Mouse (Mus musculus) layer of hippocampus, adult 2 months (tissue): ENCODE results near the gene Cldn14. TPM values are rescaled to one million over a fixed set of nuclear protein-coding genes. Genes with fewer than 3 reads are reported as not detected.
A peak's percentile ranks its signal among the peaks of the same experiment; 100 is the strongest.

Source experiments
- DNase-seq, 2 experiments: peaks; one replicate each; pipeline ENCODE4 v3.0.0; 2022; ENCODE audit warnings: low spot score in 2 of 2
- H3K27ac ChIP-seq: fragments of 200-600 bp; 2 replicates; pipeline ENCODE4 v1.8.1; 2022
- H3K4me3 ChIP-seq: fragments of 200-600 bp; 2 replicates; pipeline ENCODE4 v1.8.1; 2022; ENCODE audit warnings: mild to moderate bottlenecking
- CTCF ChIP-seq: fragments of 200-600 bp; conservative IDR thresholded peaks from 2 replicates; pipeline ENCODE4 v1.8.1; 2022; ENCODE audit warnings: antibody characterized with exemption, mild to moderate bottlenecking, moderate library complexity
- total RNA-seq, 2 experiments: library from RNA; stranded (reverse); gene quantifications; 2 replicates each; pipeline ENCODE4 v1.2.3; 2021

Cldn14 gene
- total RNA-seq, 2 experiments from 2014 or later: 0.92 to 0.98 TPM

DNA sequence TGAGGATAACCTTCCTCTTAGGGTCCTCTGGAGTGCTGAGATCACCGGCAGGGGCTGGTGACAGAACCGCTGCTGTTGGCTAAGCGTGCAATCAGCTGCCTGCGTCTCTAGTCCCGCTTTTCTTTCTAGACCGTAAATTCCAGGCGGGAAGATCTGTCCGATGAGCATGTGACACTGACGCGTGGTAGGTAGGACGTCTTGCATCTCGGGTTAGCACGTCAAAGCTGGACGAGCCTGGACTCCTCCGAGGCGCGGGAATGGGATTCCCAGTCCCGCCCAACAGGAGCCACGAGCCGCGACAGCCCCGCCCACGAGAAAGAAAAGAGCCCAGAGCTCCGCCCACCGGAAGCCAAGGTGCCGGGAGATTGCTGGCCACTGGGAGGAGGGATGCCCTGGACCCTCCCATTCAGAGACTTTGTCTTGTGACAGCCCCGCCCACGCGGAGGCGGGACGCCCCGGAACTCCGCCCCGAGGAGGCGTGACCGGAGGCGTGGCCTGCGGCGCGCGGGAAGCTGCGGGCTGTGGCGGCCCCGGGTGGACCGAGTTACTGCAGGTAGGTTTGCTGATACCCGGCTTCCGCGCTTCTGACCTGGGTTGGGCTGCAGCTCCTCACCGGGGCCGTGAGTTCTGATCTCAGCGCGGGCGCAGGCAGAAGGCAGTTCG, 125.1 kb downstream of the Cldn14 start, which contains the start of gene Chaf1b:
Gene Chaf1b, plus strand, starts transcription at position 479 of the 663 bp plus-strand sequence.
- DNase-seq: peak; percentile 92 to 94
- TF ChIP-seq CTCF: peak; percentile 57
- H3K4me3 ChIP-seq: peak within 1 kb of the TSS; percentile 62
- no peak within 1 kb of the TSS for H3K27ac ChIP-seq

DNA sequence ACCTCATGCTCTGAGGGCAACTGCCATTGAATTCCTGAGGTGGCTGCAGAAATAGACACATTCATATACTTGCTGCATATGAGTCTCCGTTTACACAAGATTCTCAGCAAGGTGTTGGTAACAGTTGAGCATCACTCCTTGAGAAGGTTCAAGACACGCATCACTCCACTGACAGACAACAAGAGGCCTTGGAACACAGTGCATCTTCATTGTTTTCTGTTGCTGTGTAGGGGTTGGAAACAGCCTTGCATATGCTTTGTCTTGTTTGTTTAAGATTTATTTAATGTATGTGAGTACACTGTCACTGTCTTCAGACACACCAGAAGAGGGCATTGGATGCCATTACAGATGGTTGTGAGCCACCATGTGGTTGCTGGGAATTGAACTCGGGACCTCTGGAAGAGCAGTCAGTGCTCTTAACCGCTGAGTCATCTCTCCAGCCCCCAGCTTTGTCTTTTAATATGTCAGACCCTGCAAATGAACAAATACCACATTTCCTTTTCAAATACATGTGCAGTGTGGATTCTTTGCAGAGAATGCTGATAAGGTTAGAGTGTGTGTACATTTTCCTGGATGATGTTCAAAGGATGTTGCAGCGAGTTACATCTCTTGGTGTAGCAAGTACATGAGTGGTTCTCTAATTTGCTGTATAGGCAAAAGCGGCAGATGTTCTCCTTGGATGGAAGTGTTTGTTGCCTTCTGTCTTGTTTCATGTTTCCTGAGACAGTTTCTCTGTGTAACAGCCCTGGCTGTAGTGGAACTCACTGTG, 130.8 kb downstream of the Cldn14 start:
- no peak for DNase-seq
- H3K27ac ChIP-seq: no peak overlapping the region
- H3K4me3 ChIP-seq: no peak overlapping the region
- TF ChIP-seq CTCF: no peak

DNA sequence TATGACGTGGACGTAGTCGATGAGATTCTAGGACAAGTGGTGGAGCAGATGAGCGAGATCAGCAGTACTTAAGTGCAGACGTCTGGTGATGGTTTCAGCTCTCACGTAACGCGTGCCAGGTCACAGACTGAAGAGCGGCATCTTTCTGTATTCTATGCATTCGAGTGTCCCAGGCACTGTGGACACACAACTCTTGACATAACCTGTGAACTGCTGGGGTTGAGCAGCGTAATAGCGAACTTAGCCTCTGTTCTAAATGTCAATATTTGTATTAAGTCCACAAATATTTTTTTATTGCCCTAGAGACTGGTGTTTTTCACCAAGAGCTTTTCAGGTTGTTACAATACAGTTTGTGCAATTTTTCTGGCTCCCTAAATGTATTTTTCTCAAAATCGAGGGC, 133.8 kb downstream of the Cldn14 start:
- TF ChIP-seq CTCF: no peak
- Histone ChIP-seq H3K4me3 (no peak overlapping the region), H3K27ac (no peak overlapping the region)
- DNase-seq: no peak

Other genes with a start within 250 kb of the Cldn14 start
- gene Morc3, start 176.7 kb downstream of the Cldn14 start, total RNA-seq: 10 to 100 TPM; 32.6 to 34.7 TPM
- gene Chaf1b, start 124.9 kb downstream of the Cldn14 start, total RNA-seq: 1 to 10 TPM in 1 of 2 experiments, under 1 TPM in 1; 0.74 to 1.1 TPM
- under 1 TPM; 0.28 to 0.64 TPM for gene Sim2, start 76.1 kb upstream of the Cldn14 start, total RNA-seq